Mouse (Mus musculus) heart, embryonic 11.5 days (tissue): ENCODE measurements around the gene Cnpy3. TPM values are rescaled to one million over a fixed set of nuclear protein-coding genes. Genes with fewer than 3 reads are reported as not detected.
"Not testable (repeated sequence)": the region's sequence is repeated elsewhere in the genome, so short reads cannot be mapped to it uniquely, and the experiment has no call there.

Source experiments
- ATAC-seq: fragments of 200-750 bp; cut with Nextera tagmentation; replicated peaks from 2 replicates; pipeline ENCODE4 v1.8.0; 2017; ENCODE audit warnings: moderate library complexity; ENCODE audit not compliant: insufficient number of reproducible peaks, low FRiP score, low TSS enrichment
- H3K27ac ChIP-seq: fragments of 300-500 bp; sonication (generic); 2 replicates; pipeline ENCODE4 v1.5.1; 2014; ENCODE audit warnings: mild to moderate bottlenecking, low read depth, low read length
- H3K27me3 ChIP-seq: fragments of 300-500 bp; sonication (generic); 2 replicates; pipeline ENCODE4 v1.6.1; 2014; ENCODE audit warnings: mild to moderate bottlenecking, low read length, mixed read lengths; ENCODE audit not compliant: control insufficient read depth, insufficient read depth
- H3K36me3 ChIP-seq: fragments of 300-500 bp; sonication (generic); 2 replicates; pipeline ENCODE4 v1.6.1; 2014; ENCODE audit warnings: mild to moderate bottlenecking, low read length, moderate library complexity, mixed read lengths; ENCODE audit not compliant: control insufficient read depth, insufficient read depth
- H3K4me1 ChIP-seq: fragments of 300-500 bp; sonication (generic); 2 replicates; pipeline ENCODE4 v1.6.1; 2014; ENCODE audit warnings: low read length; ENCODE audit not compliant: control insufficient read depth, insufficient read depth
- H3K4me2 ChIP-seq: fragments of 300-500 bp; sonication (generic); 2 replicates; pipeline ENCODE4 v1.6.1; 2014; ENCODE audit warnings: mild to moderate bottlenecking, moderate library complexity
- H3K4me3 ChIP-seq: fragments of 300-500 bp; sonication (generic); 2 replicates; pipeline ENCODE4 v1.5.1; 2014; ENCODE audit warnings: low read depth, low read length
- H3K9ac ChIP-seq: fragments of 300-500 bp; sonication (generic); 2 replicates; pipeline ENCODE4 v1.6.1; 2014; ENCODE audit warnings: mild to moderate bottlenecking, low read depth, low read length, moderate library complexity
- H3K9me3 ChIP-seq: fragments of 300-500 bp; sonication (generic); replicated peaks from 2 replicates; pipeline ENCODE4 v1.6.1; 2016; ENCODE audit warnings: low read length; ENCODE audit not compliant: control insufficient read depth
- WGBS: fragments of 180-500 bp; shearing (Covaris S2); extraction: QIAGEN DNeasy Blood & Tissue Kit; methylation state at CpG from one replicate; pipeline ENCODE4 v1.1.7; 2014; ENCODE audit not compliant: insufficient replicate concordance; 5-methylcytosine and 5-hydroxymethylcytosine counted together
- polyA plus RNA-seq: library from polyadenylated mRNA; unstranded; fragments of >200 nt; fragmentation: Nextera tagmentation; extraction: Ambion mirVana; gene quantifications from 2 replicates; pipeline ENCODE4 v1.2.1, GENCODE M21; 2014

Gene Cnpy3
- polyA plus RNA-seq, 1 experiment from 2014 or later, result 46.5 TPM

GRCm38 (mm10) chr17:46771616-46772015 lies 19.6 kb upstream of the Cnpy3 start:
- ATAC-seq, result no peak
- no peak overlapping the region for H3K27ac ChIP-seq
- peak overlapping the region; percentile 89 for H3K4me2 ChIP-seq
- no peaks in the 10 kb centered on the region for H3K27me3 ChIP-seq
- H3K9ac ChIP-seq, result peak overlapping the region; percentile 89; the same call in 1 of the 2 replicates
- H3K36me3 ChIP-seq, result peaks cover 12% of the 10 kb centered on the region
- peak overlapping the region; percentile 84 for H3K4me3 ChIP-seq
- WGBS, result 68% methylated on average over 17 of the region's 17 CpGs
- peaks cover 7% of the 10 kb centered on the region for H3K4me1 ChIP-seq
- H3K9me3 ChIP-seq, result no peaks in the 10 kb centered on the region

DNA sequence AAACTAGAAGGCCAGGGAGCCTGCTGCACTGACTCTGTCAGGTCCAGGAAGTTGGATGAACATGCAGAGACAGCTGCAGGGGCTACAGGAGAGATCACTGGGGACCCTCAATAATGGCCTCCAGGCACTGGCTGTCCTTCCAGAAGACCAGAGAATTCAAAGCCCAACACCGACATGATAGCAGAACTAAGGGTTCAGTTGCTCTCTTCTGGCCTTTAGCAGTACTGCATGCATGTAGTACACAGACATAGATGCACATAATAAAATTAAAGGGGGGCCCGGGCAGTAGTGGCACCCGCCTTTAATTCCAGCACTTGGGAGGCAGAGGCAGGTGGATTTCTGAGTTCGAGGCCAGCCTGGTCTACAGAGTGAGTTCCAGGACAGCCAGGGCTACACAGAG lies 19.0 kb upstream of the Cnpy3 start:
- H3K4me2 ChIP-seq, result no peak overlapping the region
- H3K9ac ChIP-seq, result no peak overlapping the region
- no peak for ATAC-seq
- 87% methylated on average over 4 of the region's 4 CpGs for WGBS
- H3K4me3 ChIP-seq, result no peak overlapping the region
- H3K27ac ChIP-seq, result no peak overlapping the region
- no peaks in the 10 kb centered on the region for H3K9me3 ChIP-seq
- peaks cover 7% of the 10 kb centered on the region for H3K4me1 ChIP-seq
- no peaks in the 10 kb centered on the region for H3K27me3 ChIP-seq
- peaks cover 9% of the 10 kb centered on the region for H3K36me3 ChIP-seq

GRCm38 (mm10) chr17:46770546-46770945 lies 18.5 kb upstream of the Cnpy3 start:
- Histone ChIP-seq H3K9me3 (no peaks in the 10 kb centered on the region), H3K9ac (peak overlapping the region; percentile 28; the same call in 1 of the 2 replicates), H3K4me1 (peaks cover 7% of the 10 kb centered on the region), H3K27me3 (no peaks in the 10 kb centered on the region), H3K27ac (no peak overlapping the region), H3K4me3 (no peak overlapping the region), H3K36me3 (peaks cover 4% of the 10 kb centered on the region), H3K4me2 (no peak overlapping the region)
- 86% methylated on average over 11 of the region's 11 CpGs for WGBS
- ATAC-seq, result no peak

- Histone ChIP-seq H3K36me3 (no peaks in the 10 kb centered on the region), H3K4me1 (peaks cover 4% of the 10 kb centered on the region; the same call in 1 of the 2 replicates), H3K4me2 (no peak overlapping the region), H3K9ac (no peak overlapping the region), H3K4me3 (no peak overlapping the region), H3K27ac (no peak overlapping the region), H3K9me3 (no peaks in the 10 kb centered on the region), H3K27me3 (peaks cover 3% of the 10 kb centered on the region; the same call in 1 of the 2 replicates)
- no peak for ATAC-seq
- WGBS, result 56% methylated on average over 8 of the region's 8 CpGs
Measured at GRCm38 (mm10) chr17:46767868-46768267, 15.9 kb upstream of the Cnpy3 start.

GRCm38 (mm10) chr17:46764916-46765315 lies 12.9 kb upstream of the Cnpy3 start:
- not testable (repeated sequence) for H3K9me3 ChIP-seq, H3K27ac ChIP-seq, H3K4me3 ChIP-seq, ATAC-seq, H3K27me3 ChIP-seq, H3K4me1 ChIP-seq, H3K36me3 ChIP-seq, H3K9ac ChIP-seq, H3K4me2 ChIP-seq
- WGBS, result 61% methylated on average over 8 of the region's 9 CpGs

DNA sequence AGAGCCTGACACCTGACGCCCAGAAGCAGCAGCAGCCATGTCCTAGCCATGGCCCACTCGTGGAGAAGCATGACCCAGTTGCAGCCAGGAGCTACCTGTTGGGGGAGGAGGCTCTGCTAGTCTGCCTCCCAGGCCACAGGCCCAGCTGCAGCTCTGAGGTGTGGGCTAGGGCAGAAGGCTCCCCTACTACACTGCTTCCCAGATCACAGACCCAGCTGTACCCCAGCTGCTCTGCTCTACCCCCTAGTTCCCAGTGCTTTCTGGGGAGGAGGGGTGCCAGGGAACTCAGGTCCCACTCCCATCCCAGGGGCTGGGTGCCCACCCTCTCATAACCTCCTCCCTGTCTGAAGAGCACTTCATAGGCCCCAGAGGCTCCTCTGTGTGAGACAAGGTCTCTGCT lies 11.5 kb upstream of the Cnpy3 start, which contains the start of gene Ptcra:
Gene Ptcra (minus strand): TSS at position 169 of the 400 bp plus-strand sequence.
- Histone ChIP-seq H3K4me2 (no peak within 1 kb of the TSS), H3K9me3 (no peaks in the 10 kb centered on the region), H3K27ac (no peak within 1 kb of the TSS), H3K4me1 (no peaks in the 10 kb centered on the region), H3K36me3 (no peaks in the 10 kb centered on the region), H3K9ac (no peak within 1 kb of the TSS), H3K27me3 (peaks cover 3% of the 10 kb centered on the region; the same call in 1 of the 2 replicates), H3K4me3 (no peak within 1 kb of the TSS)
- ATAC-seq, result 0 out of 2 replicates have a peak, but pooled peaks have one; percentile 35
- 52% methylated on average over 2 of the region's 2 CpGs for WGBS

DNA sequence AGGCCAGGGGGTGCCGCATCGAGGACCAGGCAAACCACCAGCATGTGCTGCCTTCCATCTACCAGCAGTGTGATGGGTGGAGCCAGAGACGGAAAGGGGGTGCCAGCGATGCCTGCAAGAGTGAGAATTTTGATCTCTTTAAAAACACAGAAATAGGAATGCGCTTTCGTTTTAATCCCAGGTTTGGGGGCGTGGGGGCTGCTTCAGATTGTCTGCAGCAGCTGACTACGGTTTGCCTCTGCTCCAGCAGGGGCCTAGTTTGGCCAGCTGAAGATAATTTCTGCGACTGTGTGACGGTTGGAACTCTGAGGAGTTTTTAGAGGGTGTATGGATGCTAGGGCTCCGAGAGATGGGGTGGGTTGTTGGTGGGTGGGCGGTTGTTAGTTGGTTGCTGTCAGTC lies 6.7 kb upstream of the Cnpy3 start:
- no peak for ATAC-seq
- Histone ChIP-seq H3K4me1 (no peaks in the 10 kb centered on the region), H3K27ac (no peak overlapping the region), H3K9ac (no peak overlapping the region), H3K4me2 (no peak overlapping the region), H3K4me3 (no peak overlapping the region), H3K27me3 (peaks cover 2% of the 10 kb centered on the region; the same call in 1 of the 2 replicates), H3K36me3 (no peaks in the 10 kb centered on the region), H3K9me3 (no peaks in the 10 kb centered on the region; the same call in 1 of the 2 replicates)
- 80% methylated on average over 12 of the region's 12 CpGs for WGBS

- H3K9ac ChIP-seq, result peak overlapping the region; percentile 77
- H3K4me3 ChIP-seq, result peak overlapping the region; percentile 67
- no peak; the same call in 1 of the 2 replicates for ATAC-seq
- no peaks in the 10 kb centered on the region for H3K36me3 ChIP-seq
- H3K27ac ChIP-seq, result peak overlapping the region; percentile 74
- H3K9me3 ChIP-seq, result no peaks in the 10 kb centered on the region; the same call in 1 of the 2 replicates
- 30% methylated on average over 16 of the region's 16 CpGs for WGBS
- no peaks in the 10 kb centered on the region for H3K27me3 ChIP-seq
- peaks cover 7% of the 10 kb centered on the region for H3K4me1 ChIP-seq
- H3K4me2 ChIP-seq, result peak overlapping the region; percentile 75
Measured at GRCm38 (mm10) chr17:46751056-46751793, 789 bp downstream of the Cnpy3 start.
